Comparison of ENCODE assay signal across 9 mouse cellular contexts in genomic region chr10:84631182-84631581, GRCm38 (mm10). TPM values are rescaled to one million over a fixed set of nuclear protein-coding genes. Genes with fewer than 3 reads are reported as not detected.
DNase-seq lines count a peak whose midpoint lies in the region; ATAC-seq and TF ChIP-seq lines count a peak whose summit lies in the region.
"Had no signal": no experiment of that assay in that cellular context is flagged by ENCODE, and none has a peak within 500 bp of the region (broad histone marks: within the 10 kb centered on the region; RNA-seq: fewer than 3 reads in every experiment).

No protein-coding gene starts in this region.

- no peak for TF ChIP-seq POLR2A in cerebellum, adult 2 months (IDR thresholded peaks at IDR 0.05; ENCODE audit: borderline replicate concordance, insufficient read depth, low read length)
- no peak for TF ChIP-seq POLR2A in bone marrow macrophage, adult 2 months (IDR thresholded peaks at IDR 0.05; ENCODE audit: borderline replicate concordance, low read depth, low read length)

- DNase-seq in cerebellum, adult 2 months: no peak
- DNase-seq in cerebellum, adult 8-10 months: no peak
- DNase-seq in left cerebral cortex, adult 2 months (ENCODE audit: extremely low spot score in 1 of 2, low spot score in 2 of 2): no peak
- no peak for DNase-seq in left cerebral cortex, adult 18-20 months (ENCODE audit: low spot score in 2 of 2)
- peak; percentile 64 for DNase-seq in liver, postnatal 0 days
- peak; percentile 76 for DNase-seq in thymus, postnatal 4 days
- no peak for DNase-seq in layer of hippocampus, postnatal 10 days (ENCODE audit: low spot score in 2 of 2)

- no peak overlapping the region for H3K4me2 ChIP-seq in liver, postnatal 0 days (ENCODE audit: low read depth, low read length)
- H3K4me2 ChIP-seq: neural tube, embryonic 12.5 days had no signal

- no peaks in the 10 kb centered on the region for H3K4me1 ChIP-seq in cerebellum, adult 2 months (ENCODE audit: control insufficient read depth, insufficient read depth, low read length)
- no peaks in the 10 kb centered on the region for H3K4me1 ChIP-seq in bone marrow macrophage, adult 2 months (ENCODE audit: control insufficient read depth, insufficient read depth, low read length)
- H3K4me1 ChIP-seq in liver, postnatal 0 days (ENCODE audit: insufficient read depth): no peaks in the 10 kb centered on the region
- H3K4me1 ChIP-seq: neural tube, embryonic 12.5 days had no signal

- intact Hi-C loops in left cerebral cortex, adult 2 months (cut with DNase I): no loop called here

- H3K9me3 ChIP-seq in liver, postnatal 0 days (ENCODE audit: low read length): no peaks in the 10 kb centered on the region
- H3K9me3 ChIP-seq: neural tube, embryonic 12.5 days had no signal

- ATAC-seq in liver, postnatal 0 days: no peak

- no peaks in the 10 kb centered on the region for H3K27me3 ChIP-seq in cerebellum, adult 2 months (ENCODE audit: control insufficient read depth, insufficient read depth, low read length)
- no peaks in the 10 kb centered on the region for H3K27me3 ChIP-seq in liver, postnatal 0 days (ENCODE audit: insufficient read depth, low read length)
- H3K27me3 ChIP-seq: neural tube, embryonic 12.5 days had no signal

- peaks cover 50% of the 10 kb centered on the region for H3K36me3 ChIP-seq in liver, postnatal 0 days (replicated peaks; ENCODE audit: insufficient read depth, low read length)

- no peak overlapping the region for H3K4me3 ChIP-seq in cerebellum, adult 2 months (replicated peaks; ENCODE audit: insufficient read depth, low read depth, low read length)
- H3K4me3 ChIP-seq in left cerebral cortex, adult 2 months: no peak overlapping the region
- H3K4me3 ChIP-seq in bone marrow macrophage, adult 2 months (ENCODE audit: insufficient read depth, low read length): no peak overlapping the region
- H3K4me3 ChIP-seq in liver, postnatal 0 days (ENCODE audit: low read depth, low read length): no peak overlapping the region
- H3K4me3 ChIP-seq: neural tube, embryonic 12.5 days had no signal

- TF ChIP-seq EP300 in liver, postnatal 0 days (IDR thresholded peaks at IDR 0.05; ENCODE audit: low read depth): no peak

- peak; percentile 33; the same call in 1 of the 2 replicates for TF ChIP-seq CTCF in cerebellum, adult 2 months (IDR thresholded peaks at IDR 0.05; ENCODE audit: borderline replicate concordance, insufficient read depth, low read depth, low read length)
- peak; percentile 25 for TF ChIP-seq CTCF in left cerebral cortex, adult 2 months (IDR thresholded peaks at IDR 0.05)
- TF ChIP-seq CTCF in bone marrow macrophage, adult 2 months (IDR thresholded peaks at IDR 0.05; ENCODE audit: low read depth, low read length): peak; percentile 31; the same call in 1 of the 2 replicates
- TF ChIP-seq CTCF in liver, postnatal 0 days (IDR thresholded peaks at IDR 0.05; ENCODE audit: low read depth): peak; percentile 68

- WGBS in cerebellum, adult 2 months: 60% methylated on average over 5 of the region's 5 CpGs
- 60% methylated on average over 5 of the region's 5 CpGs for WGBS in liver, postnatal 0 days (ENCODE audit: insufficient replicate concordance)

- no peak overlapping the region for H3K9ac ChIP-seq in liver, postnatal 0 days (replicated peaks)
- H3K9ac ChIP-seq: neural tube, embryonic 12.5 days had no signal

- no peak overlapping the region for H3K27ac ChIP-seq in cerebellum, adult 2 months (ENCODE audit: insufficient read depth, low read length)
- no peak overlapping the region for H3K27ac ChIP-seq in left cerebral cortex, adult 2 months
- no peak overlapping the region for H3K27ac ChIP-seq in bone marrow macrophage, adult 2 months (ENCODE audit: insufficient read depth, low read depth, low read length)
- H3K27ac ChIP-seq in liver, postnatal 0 days (ENCODE audit: low read depth): no peak overlapping the region
- H3K27ac ChIP-seq: neural tube, embryonic 12.5 days had no signal

RNA-seq across cellular contexts. Expression of gene Polr3b, which starts 9.1 kb away (rescaled TPM):
- 9.7 and 10.1 TPM in 2 replicates for polyA plus RNA-seq in cerebellum, adult 2 months (2012; rRNA removed)
- total RNA-seq in left cerebral cortex, adult 2 months (2021): 10 to 100 TPM; 15.4 to 17.1 TPM
- 10 to 100 TPM; 15.0 to 16.3 TPM for total RNA-seq in left cerebral cortex, adult 18-20 months (2021)
- polyA plus RNA-seq in bone marrow macrophage, adult 2 months (2012; ENCODE audit: insufficient read depth, insufficient read length, missing spikeins): 11.1 and 15.4 TPM in 2 replicates
- 2.8 and 3.9 TPM in 2 replicates for polyA plus RNA-seq in liver, postnatal 0 days (2015; fragmentation: Nextera tagmentation; extraction: Ambion mirVana)
- total RNA-seq in layer of hippocampus, postnatal 10 days (2021): 10 to 100 TPM; 15.5 to 15.9 TPM

RNA-seq across cellular contexts. Expression of gene Tcp11l2, which starts 54.8 kb away (rescaled TPM):
- 34.6 and 38.8 TPM in 2 replicates for polyA plus RNA-seq in cerebellum, adult 2 months (2012; rRNA removed)
- 10 to 100 TPM; 21.9 to 23.1 TPM for total RNA-seq in left cerebral cortex, adult 2 months (2021)
- 10 to 100 TPM; 22.4 to 25.2 TPM for total RNA-seq in left cerebral cortex, adult 18-20 months (2021)
- 53.1 and 57.5 TPM in 2 replicates for polyA plus RNA-seq in bone marrow macrophage, adult 2 months (2012; ENCODE audit: insufficient read depth, insufficient read length, missing spikeins)
- polyA plus RNA-seq in liver, postnatal 0 days (2015; fragmentation: Nextera tagmentation; extraction: Ambion mirVana): 29.8 and 36.8 TPM in 2 replicates
- total RNA-seq in layer of hippocampus, postnatal 10 days (2021): 10 to 100 TPM; 15.2 to 17.2 TPM

Comparison
In these comparisons a context has a peak if more than half of its experiments do, and no peak if none do; other contexts are left out.
1. DNase-seq: peak in liver, postnatal 0 days (single experiment) and thymus, postnatal 4 days (single experiment); none in cerebellum, adult 2 months (0 of 2), cerebellum, adult 8-10 months (single experiment), left cerebral cortex, adult 2 months (0 of 2), left cerebral cortex, adult 18-20 months (0 of 2) and layer of hippocampus, postnatal 10 days (0 of 2).
2. Peak in every context shown above with its lines, with median percentiles within 50 percentile points of each other: CTCF ChIP-seq.